Mouse (Mus musculus) embryonic fibroblast, embryonic 13.5 days (primary cell): ENCODE results near the gene Wdr47. TPM values are rescaled to one million over a fixed set of nuclear protein-coding genes. Genes with fewer than 3 reads are reported as not detected.
A peak's percentile ranks its signal among the peaks of the same experiment; 100 is the strongest.
"Not testable (repeated sequence)": the region's sequence is repeated elsewhere in the genome, so short reads cannot be mapped to it uniquely, and the experiment has no call there.

Experiments
- H3K27ac ChIP-seq: 2 replicates; pipeline ENCODE4 v1.5.1; 2012; ENCODE audit warnings: low read length, control low read depth, inconsistent platforms; ENCODE audit not compliant: insufficient read depth
- H3K4me1 ChIP-seq: 2 replicates; pipeline ENCODE4 v1.6.1; 2011; ENCODE audit warnings: low read length; ENCODE audit not compliant: control insufficient read depth, insufficient read depth
- H3K4me3 ChIP-seq: 2 replicates; pipeline ENCODE4 v1.5.1; 2011; ENCODE audit warnings: mild to moderate bottlenecking, control low read depth, low read length; ENCODE audit not compliant: insufficient read depth
- CTCF ChIP-seq: IDR thresholded peaks from 2 replicates; pipeline ENCODE4 v1.5.1; 2011; ENCODE audit warnings: mild to moderate bottlenecking, control low read depth, low read length, moderate library complexity, borderline replicate concordance; ENCODE audit not compliant: insufficient read depth
- POLR2A ChIP-seq: IDR thresholded peaks from 2 replicates; pipeline ENCODE4 v1.6.1; 2011; ENCODE audit warnings: low read depth, mild to moderate bottlenecking, control low read depth, low read length, moderate library complexity
- polyA plus RNA-seq: library from polyadenylated mRNA; stranded (reverse); fragments of >200 nt; gene quantifications from 2 replicates; pipeline ENCODE4 v1.2.4, GENCODE M21; 2011; ENCODE audit warnings: low read depth; ENCODE audit not compliant: missing spikeins, insufficient read length

The Wdr47 gene
- polyA plus RNA-seq, 1 experiment, result 17.9 TPM

DNA sequence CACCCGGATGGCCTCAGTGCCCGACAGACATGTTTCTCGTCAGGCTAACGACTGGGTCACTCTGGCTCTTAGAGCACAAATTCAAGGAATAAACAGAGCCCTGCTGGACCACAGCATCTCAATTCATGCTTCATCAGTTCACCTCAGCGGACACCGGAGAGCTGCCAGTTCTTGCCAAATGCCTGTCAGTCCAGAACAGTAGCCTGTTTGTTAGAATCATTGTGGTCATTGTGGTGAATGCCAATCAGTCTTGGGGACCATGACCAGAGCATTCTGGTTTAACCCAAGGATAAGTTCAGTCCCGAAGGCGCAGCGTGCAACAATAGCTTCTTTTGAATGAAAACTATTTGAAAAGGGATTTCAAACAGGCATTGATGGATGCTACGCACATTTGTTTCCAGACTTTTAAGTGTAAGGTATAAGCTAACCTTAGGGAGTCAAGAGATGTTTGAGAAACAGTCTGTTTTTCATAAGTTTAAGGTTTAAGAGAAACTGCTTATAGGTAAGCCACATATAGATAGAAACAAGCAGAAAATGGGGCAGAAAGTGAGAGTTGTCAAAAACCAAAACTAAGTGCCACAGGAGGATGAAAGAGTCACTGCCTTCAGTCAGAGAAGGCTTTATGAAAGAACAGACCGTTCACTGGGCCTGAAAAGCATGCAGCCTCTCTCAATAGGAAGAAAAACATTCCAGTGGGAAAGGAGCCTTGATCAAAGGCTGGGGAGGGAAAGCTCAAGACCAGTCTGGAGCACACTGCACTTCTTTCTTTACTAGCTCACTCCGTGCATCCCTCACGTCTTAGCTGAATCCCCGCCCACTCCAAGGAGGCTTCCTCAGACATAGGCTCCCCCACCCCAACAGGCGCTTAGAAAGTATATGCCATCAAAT lies 22.8 kb upstream of the Wdr47 start:
- Histone ChIP-seq H3K4me3 (no peak overlapping the region), H3K27ac (no peak overlapping the region), H3K4me1 (no peaks in the 10 kb centered on the region; the same call in 1 of the 2 replicates)
- no peak for TF ChIP-seq POLR2A
- TF ChIP-seq CTCF, result no peak

DNA sequence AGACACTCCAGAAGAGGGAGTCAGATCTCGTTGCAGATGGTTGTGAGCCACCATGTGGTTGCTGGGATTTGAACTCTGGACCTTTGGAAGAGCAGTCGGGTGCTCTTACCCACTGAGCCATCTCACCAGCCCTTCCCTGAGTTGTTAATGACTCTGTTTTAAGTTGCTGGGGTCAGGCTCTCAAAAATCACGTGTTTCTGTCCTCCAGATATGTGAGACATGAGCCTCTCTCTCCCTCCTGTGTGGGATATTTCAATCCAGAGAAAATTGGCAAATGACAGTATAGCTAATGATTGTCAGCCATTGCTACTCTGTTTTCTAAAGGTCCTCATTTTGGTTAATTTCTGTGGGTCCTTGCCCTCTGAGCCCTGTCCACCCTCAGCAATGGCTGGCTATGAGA lies 21.4 kb upstream of the Wdr47 start:
- H3K4me3 ChIP-seq, H3K4me1 ChIP-seq, H3K27ac ChIP-seq: not testable (repeated sequence)

DNA sequence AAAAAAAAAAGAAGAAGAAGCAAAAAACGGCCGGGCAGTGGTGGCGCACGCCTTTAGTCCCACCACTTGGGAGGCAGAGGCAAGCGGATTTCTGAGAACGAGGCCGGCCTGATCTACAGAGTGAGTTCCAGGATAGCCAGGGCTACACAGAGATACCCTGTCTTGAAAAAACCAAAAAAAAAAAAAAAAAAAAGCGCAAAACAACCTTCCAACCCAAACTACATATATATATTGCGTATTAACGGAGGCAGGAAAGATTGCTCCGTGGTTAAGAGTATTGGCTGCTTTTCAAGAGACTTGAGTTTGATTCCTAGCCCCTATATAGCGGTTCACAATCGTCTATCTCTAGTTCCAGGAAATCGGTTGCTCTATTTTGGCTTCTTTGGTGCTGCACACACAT lies 20.3 kb upstream of the Wdr47 start:
- Histone ChIP-seq H3K27ac (no peak overlapping the region), H3K4me3 (no peak overlapping the region), H3K4me1 (peaks cover 3% of the 10 kb centered on the region; the same call in 1 of the 2 replicates)
- TF ChIP-seq POLR2A (no peak), CTCF (no peak)

DNA sequence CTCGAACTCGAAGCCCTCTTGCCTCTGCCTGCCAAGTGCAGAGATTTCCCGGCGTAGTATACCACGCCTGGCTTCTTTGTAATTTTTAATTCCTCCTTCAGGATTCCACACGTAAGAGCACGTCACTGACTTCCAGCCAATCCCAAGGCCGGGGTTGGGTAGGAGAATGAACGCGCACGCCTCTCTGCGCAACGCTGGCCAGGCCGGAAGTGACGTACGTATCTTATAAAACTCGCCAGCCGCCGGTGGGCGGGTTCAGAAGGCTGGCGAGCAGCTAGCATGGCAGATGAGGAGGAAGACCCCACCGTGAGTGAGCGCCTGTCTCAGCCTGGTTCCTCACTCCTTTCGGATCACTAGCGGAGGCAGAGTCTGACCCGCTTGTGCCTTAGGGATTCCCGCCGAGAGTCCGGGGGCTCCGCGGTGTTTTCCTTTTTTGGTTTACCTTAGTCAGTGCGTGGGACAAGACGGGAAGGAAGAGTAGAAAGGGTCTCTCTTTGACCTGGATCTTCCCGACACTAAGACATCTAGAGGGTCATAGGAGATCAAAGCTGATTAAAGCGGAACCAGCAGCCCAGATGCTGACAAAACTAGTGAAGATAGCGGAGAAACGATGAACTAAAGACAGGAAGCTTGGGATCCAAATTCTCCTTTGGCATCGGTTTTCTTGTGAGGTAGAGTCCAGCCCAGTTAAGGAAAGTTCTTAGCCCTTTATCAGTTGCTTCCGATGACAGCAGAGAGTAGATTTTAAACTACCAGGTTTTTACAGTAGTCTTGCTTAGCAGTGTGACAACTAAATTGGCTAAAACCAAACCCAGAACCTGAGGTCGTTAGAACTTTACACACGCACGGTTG lies 19.4 kb upstream of the Wdr47 start, which contains the start of gene Taf13:
TSS of gene Taf13 (plus strand) at position 256 of the 852 bp plus-strand sequence.
- peak within 1 kb of the TSS; percentile 97 for H3K4me3 ChIP-seq
- TF ChIP-seq POLR2A (peak; percentile 100), CTCF (no peak)
- H3K4me1 ChIP-seq, result peaks cover 3% of the 10 kb centered on the region; the same call in 1 of the 2 replicates
- H3K27ac ChIP-seq, result peak within 1 kb of the TSS; percentile 29; the same call in 1 of the 2 replicates

DNA sequence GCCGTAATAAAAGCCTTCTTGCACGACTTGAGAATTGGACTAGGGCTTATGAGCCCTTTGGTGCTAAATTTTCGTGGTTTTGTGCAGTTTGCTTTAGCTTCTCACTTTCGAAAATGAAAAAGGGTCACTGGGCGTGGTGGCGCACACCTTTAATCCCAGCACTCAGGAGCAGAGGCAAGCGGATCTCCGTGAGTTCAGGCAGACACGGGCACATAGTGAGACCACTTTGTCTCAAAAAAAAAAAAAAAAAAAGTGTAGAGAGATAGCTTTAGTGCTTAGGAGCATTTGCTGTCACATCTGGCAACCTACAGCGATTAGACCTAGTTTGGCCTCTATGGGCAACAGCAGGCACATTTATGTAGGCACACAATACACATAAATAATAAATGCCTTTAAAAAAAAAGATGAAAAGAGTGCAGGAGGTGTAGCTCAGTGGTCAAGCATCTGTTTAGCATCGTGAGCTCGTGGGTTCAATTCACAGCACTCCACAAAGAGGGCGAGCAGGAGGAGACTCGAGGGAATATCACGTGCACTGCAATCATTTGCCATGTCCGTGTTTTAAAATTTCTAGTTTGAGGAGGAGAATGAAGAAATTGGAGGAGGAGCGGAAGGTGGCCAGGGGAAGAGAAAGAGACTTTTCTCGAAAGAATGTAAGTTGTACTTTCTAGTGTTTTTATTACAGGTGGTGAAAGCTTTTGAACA lies 18.6 kb upstream of the Wdr47 start:
- TF ChIP-seq CTCF (no peak), POLR2A (no peak)
- Histone ChIP-seq H3K27ac (peak overlapping the region; percentile 29; the same call in 1 of the 2 replicates), H3K4me1 (peaks cover 3% of the 10 kb centered on the region; the same call in 1 of the 2 replicates), H3K4me3 (peak overlapping the region; percentile 97)

DNA sequence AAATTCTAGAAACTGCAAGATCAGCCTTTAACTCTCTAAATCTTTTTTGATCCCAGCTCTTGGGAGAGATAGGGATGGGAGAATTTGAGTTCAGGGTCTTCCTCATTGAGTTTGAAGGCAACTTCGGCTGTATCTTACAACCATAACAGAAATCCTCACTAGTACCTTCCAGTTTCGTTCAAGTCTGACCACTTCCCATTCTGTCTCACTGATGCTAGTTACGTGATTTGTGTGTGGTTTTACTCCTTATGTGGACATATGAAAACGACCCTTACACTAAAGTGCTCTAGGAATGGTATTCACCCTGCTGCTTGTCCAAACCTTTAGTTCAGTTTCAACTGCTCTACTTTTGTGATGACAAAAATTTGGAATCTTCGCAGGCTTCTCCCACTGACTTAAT lies 17.1 kb upstream of the Wdr47 start:
- no peak overlapping the region for H3K27ac ChIP-seq
- H3K4me3 ChIP-seq, result no peak overlapping the region
- no peak for TF ChIP-seq POLR2A
- no peak for TF ChIP-seq CTCF
- peaks cover 3% of the 10 kb centered on the region; the same call in 1 of the 2 replicates for H3K4me1 ChIP-seq

DNA sequence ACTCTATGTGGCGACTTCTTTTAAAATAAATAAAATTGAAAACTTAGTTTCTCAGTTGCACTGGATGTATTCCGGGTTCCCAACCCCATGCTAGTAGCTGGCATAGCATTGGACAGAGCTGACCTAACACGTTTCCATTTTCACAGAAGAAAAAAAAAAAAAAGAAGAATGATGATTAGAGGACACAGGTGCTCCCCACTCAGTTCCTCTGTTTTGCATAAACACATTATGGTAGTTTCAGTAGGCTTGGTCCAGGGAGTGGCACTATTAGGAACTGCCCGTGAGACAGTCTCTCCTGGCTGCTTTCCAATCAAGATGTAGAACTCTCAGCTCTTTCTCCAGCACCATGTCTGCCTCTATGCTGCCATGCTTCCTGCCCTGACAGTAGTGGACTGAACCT lies 6.5 kb upstream of the Wdr47 start:
- no peak overlapping the region for H3K27ac ChIP-seq
- no peaks in the 10 kb centered on the region for H3K4me1 ChIP-seq
- no peak for TF ChIP-seq POLR2A
- TF ChIP-seq CTCF, result no peak
- no peak overlapping the region for H3K4me3 ChIP-seq

DNA sequence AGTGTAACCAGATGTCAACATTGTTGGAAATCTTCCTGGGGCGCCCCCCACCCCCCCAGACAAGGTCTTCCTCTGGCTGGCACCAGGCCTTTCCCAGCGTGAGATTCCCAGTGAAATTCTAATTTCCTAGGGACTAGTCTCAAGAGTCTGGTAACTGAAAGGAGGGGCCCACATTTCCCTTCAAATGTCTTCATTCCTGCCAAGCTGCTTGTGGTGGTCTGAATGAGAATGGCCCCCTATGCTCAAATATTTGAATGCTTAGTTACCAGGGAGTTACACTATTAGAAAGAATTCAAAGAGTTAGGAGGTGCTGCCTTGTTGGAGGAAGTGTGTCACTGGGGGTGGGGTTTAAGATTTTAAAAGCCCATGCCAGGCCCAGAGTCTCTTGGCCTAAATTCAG lies 2.6 kb upstream of the Wdr47 start:
- no peaks in the 10 kb centered on the region for H3K4me1 ChIP-seq
- no peak overlapping the region for H3K4me3 ChIP-seq
- TF ChIP-seq CTCF, result no peak
- TF ChIP-seq POLR2A, result no peak
- no peak overlapping the region for H3K27ac ChIP-seq
